Mouse (Mus musculus) heart, embryonic 14.5 days (tissue): ENCODE data around the gene Vps26c. TPM values are rescaled to one million over a fixed set of nuclear protein-coding genes. Genes with fewer than 3 reads are reported as not detected.

Source experiments
- ATAC-seq: fragments of 200-750 bp; cut with Nextera tagmentation; 2 replicates; pipeline ENCODE4 v1.8.0; 2017; ENCODE audit warnings: low read depth, moderate TSS enrichment; ENCODE audit not compliant: insufficient number of reproducible peaks, insufficient read depth, low FRiP score
- H3K27ac ChIP-seq, 2 experiments: fragments of 200-500 bp in 1 of 2; fragments of 300-500 bp in 1 of 2; sonication (generic) in 1 of 2; replicated peaks in 1 of 2; 2 replicates each; pipeline ENCODE4 v1.5.1; 2012 to 2014; ENCODE audit warnings: low read depth in 2 of 2, low read length in 2 of 2, control low read depth in 1 of 2, mild to moderate bottlenecking in 1 of 2, mixed read lengths in 1 of 2; ENCODE audit not compliant: control insufficient read depth in 1 of 2, insufficient read depth in 1 of 2
- H3K27me3 ChIP-seq: fragments of 300-500 bp; sonication (generic); 2 replicates; pipeline ENCODE4 v1.6.1; 2014; ENCODE audit warnings: mild to moderate bottlenecking, low read length, control low read depth; ENCODE audit not compliant: control insufficient read depth, insufficient read depth
- H3K36me3 ChIP-seq: fragments of 300-500 bp; sonication (generic); 2 replicates; pipeline ENCODE4 v1.6.1; 2014; ENCODE audit warnings: mild to moderate bottlenecking, control low read depth, low read length, mixed read lengths; ENCODE audit not compliant: control insufficient read depth, insufficient read depth
- H3K4me1 ChIP-seq, 2 experiments: fragments of 200-500 bp in 1 of 2; fragments of 300-500 bp in 1 of 2; sonication (generic) in 1 of 2; 2 replicates each; pipeline ENCODE4 v1.6.1; 2012 to 2014; ENCODE audit warnings: low read length in 2 of 2, control low read depth in 1 of 2, mixed read lengths in 1 of 2; ENCODE audit not compliant: control insufficient read depth in 2 of 2, insufficient read depth in 2 of 2
- H3K4me2 ChIP-seq: fragments of 300-500 bp; sonication (generic); 2 replicates; pipeline ENCODE4 v1.6.1; 2014; ENCODE audit warnings: mild to moderate bottlenecking, low read length
- H3K4me3 ChIP-seq, 2 experiments: fragments of 200-500 bp in 1 of 2; fragments of 300-500 bp in 1 of 2; sonication (generic) in 1 of 2; 2 replicates each; pipeline ENCODE4 v1.5.1; 2012 to 2014; ENCODE audit warnings: low read length in 2 of 2, mild to moderate bottlenecking in 2 of 2, control low read depth in 1 of 2, low read depth in 1 of 2, moderate library complexity in 1 of 2; ENCODE audit not compliant: control insufficient read depth in 1 of 2, insufficient read depth in 1 of 2
- H3K9ac ChIP-seq: fragments of 300-500 bp; sonication (generic); 2 replicates; pipeline ENCODE4 v1.6.1; 2014; ENCODE audit warnings: mild to moderate bottlenecking, low read length
- H3K9me3 ChIP-seq: fragments of 300-500 bp; sonication (generic); 2 replicates; pipeline ENCODE4 v1.6.1; 2016; ENCODE audit warnings: low read length, control low read depth; ENCODE audit not compliant: control insufficient read depth
- WGBS: fragments of 180-500 bp; shearing (Covaris S2); extraction: QIAGEN DNeasy Blood & Tissue Kit; methylation state at CpG from one replicate; pipeline ENCODE4 v1.1.7; 2014; 5-methylcytosine and 5-hydroxymethylcytosine counted together
- polyA plus RNA-seq: library from polyadenylated mRNA; unstranded; fragments of >200 nt; fragmentation: Nextera tagmentation; extraction: Ambion mirVana; gene quantifications from 2 replicates; pipeline ENCODE4 v1.2.1, GENCODE M21; 2014

Vps26c gene
- polyA plus RNA-seq, 1 experiment from 2014 or later, result 56.3 TPM

GRCm38 (mm10) chr16:94533679-94534078 is 7.0 kb upstream of the Vps26c start:
- Histone ChIP-seq H3K9ac (no peak overlapping the region), H3K9me3 (no peaks in the 10 kb centered on the region), H3K27me3 (no peaks in the 10 kb centered on the region), H3K4me2 (no peak overlapping the region), H3K36me3 (no peaks in the 10 kb centered on the region), H3K4me1 (peaks cover 11 to 13% of the 10 kb centered on the region in 2 experiments), H3K27ac (no peak overlapping the region), H3K4me3 (no peak overlapping the region)
- no peak for ATAC-seq
- WGBS, result 67% methylated on average over 6 of the region's 6 CpGs

- Histone ChIP-seq H3K27me3 (no peaks in the 10 kb centered on the region), H3K36me3 (no peaks in the 10 kb centered on the region), H3K4me3 (no peak overlapping the region), H3K4me1 (peaks cover 1 to 8% of the 10 kb centered on the region in 2 experiments; a peak in 3 of 4 replicates), H3K4me2 (no peak overlapping the region), H3K9ac (no peak overlapping the region), H3K9me3 (no peaks in the 10 kb centered on the region), H3K27ac (no peak overlapping the region)
- no peak for ATAC-seq
- WGBS, result 79% methylated on average over 4 of the region's 4 CpGs
Observed at GRCm38 (mm10) chr16:94531268-94531667, 4.6 kb upstream of the Vps26c start.

GRCm38 (mm10) chr16:94527546-94527945 is 916 bp upstream of the Vps26c start:
- H3K4me2 ChIP-seq, result peak overlapping the region; percentile 68
- H3K4me1 ChIP-seq, result peaks cover 6 to 25% of the 10 kb centered on the region in 2 experiments
- H3K9me3 ChIP-seq, result no peaks in the 10 kb centered on the region
- H3K27me3 ChIP-seq, result no peaks in the 10 kb centered on the region
- peak overlapping the region; percentile 96 to 98 for H3K27ac ChIP-seq
- peak overlapping the region; percentile 86 for H3K9ac ChIP-seq
- ATAC-seq, result no peak
- no peaks in the 10 kb centered on the region for H3K36me3 ChIP-seq
- peak overlapping the region; percentile 77 to 81; a peak in 3 of 4 replicates for H3K4me3 ChIP-seq
- 45% methylated on average over 3 of the region's 3 CpGs for WGBS

- Histone ChIP-seq H3K9me3 (no peaks in the 10 kb centered on the region), H3K4me1 (peaks cover 6 to 26% of the 10 kb centered on the region in 2 experiments), H3K4me2 (peak overlapping the region; percentile 68), H3K27ac (peak overlapping the region; percentile 96 to 98), H3K4me3 (peak overlapping the region; percentile 77 to 81), H3K36me3 (no peaks in the 10 kb centered on the region), H3K27me3 (no peaks in the 10 kb centered on the region), H3K9ac (peak overlapping the region; percentile 86)
- ATAC-seq, result no peak
- WGBS, result 1% methylated on average over 13 of the region's 13 CpGs
Observed at GRCm38 (mm10) chr16:94527152-94527534, 513 bp upstream of the Vps26c start.

- under 1% methylated on average over 24 of the region's 24 CpGs for WGBS
- H3K4me1 ChIP-seq, result peaks cover 6 to 29% of the 10 kb centered on the region in 2 experiments
- peak overlapping the region; percentile 77 to 81 for H3K4me3 ChIP-seq
- no peaks in the 10 kb centered on the region for H3K9me3 ChIP-seq
- H3K4me2 ChIP-seq, result peak overlapping the region; percentile 81
- peak; percentile 55 for ATAC-seq
- H3K36me3 ChIP-seq, result no peaks in the 10 kb centered on the region
- H3K27me3 ChIP-seq, result no peaks in the 10 kb centered on the region
- peak overlapping the region; percentile 86 for H3K9ac ChIP-seq
- peak overlapping the region; percentile 96 to 98 for H3K27ac ChIP-seq
Observed at GRCm38 (mm10) chr16:94525955-94526343, 681 bp downstream of the Vps26c start.

GRCm38 (mm10) chr16:94524691-94525090 is 1.9 kb downstream of the Vps26c start:
- Histone ChIP-seq H3K9me3 (no peaks in the 10 kb centered on the region), H3K27me3 (no peaks in the 10 kb centered on the region), H3K4me3 (no peak overlapping the region), H3K4me1 (peaks cover 6 to 34% of the 10 kb centered on the region in 2 experiments), H3K4me2 (peak overlapping the region; percentile 81), H3K36me3 (no peaks in the 10 kb centered on the region), H3K9ac (no peak overlapping the region), H3K27ac (no peak overlapping the region)
- 92% methylated on average over 9 of the region's 9 CpGs for WGBS
- no peak for ATAC-seq

- Histone ChIP-seq H3K4me3 (no peak overlapping the region), H3K4me2 (peak overlapping the region; percentile 39), H3K4me1 (peaks cover 12 to 43% of the 10 kb centered on the region in 2 experiments), H3K9me3 (no peaks in the 10 kb centered on the region), H3K9ac (peak overlapping the region; percentile 34), H3K36me3 (no peaks in the 10 kb centered on the region), H3K27ac (peak overlapping the region; percentile 25 to 54), H3K27me3 (no peaks in the 10 kb centered on the region)
- 42% methylated on average over 6 of the region's 6 CpGs for WGBS
- ATAC-seq, result no peak
Observed at GRCm38 (mm10) chr16:94523594-94524377, 2.8 kb downstream of the Vps26c start.
